Mouse (Mus musculus) lung, adult 2 months (tissue): ENCODE measurements at regions not wholly inside any gene's neighbourhood (a gene's known extent, or its start where the extent isn't known, plus 50 kb on each side); places are given as distances from the start of the nearest gene placed in this dataset.

Experiments
- CTCF ChIP-seq: fragments of 200-500 bp; IDR thresholded peaks from 2 replicates; pipeline ENCODE4 v1.5.1; 2011; ENCODE audit warnings: mild to moderate bottlenecking, low read length, control low read depth; ENCODE audit not compliant: insufficient read depth
- POLR2A ChIP-seq: fragments of 200-500 bp; IDR thresholded peaks from 2 replicates; pipeline ENCODE4 v1.6.1; 2011; ENCODE audit warnings: low read depth, mild to moderate bottlenecking, control low read depth, low read length, borderline replicate concordance; ENCODE audit errors: extremely low read depth

GRCm38 (mm10) chr1:136707866-136708265 lies 83.2 kb downstream of the Zfp281 start:
- TF ChIP-seq CTCF (no peak), POLR2A (no peak)
